Mouse (Mus musculus): ENCODE measurements around the gene Trat1.

DNA sequence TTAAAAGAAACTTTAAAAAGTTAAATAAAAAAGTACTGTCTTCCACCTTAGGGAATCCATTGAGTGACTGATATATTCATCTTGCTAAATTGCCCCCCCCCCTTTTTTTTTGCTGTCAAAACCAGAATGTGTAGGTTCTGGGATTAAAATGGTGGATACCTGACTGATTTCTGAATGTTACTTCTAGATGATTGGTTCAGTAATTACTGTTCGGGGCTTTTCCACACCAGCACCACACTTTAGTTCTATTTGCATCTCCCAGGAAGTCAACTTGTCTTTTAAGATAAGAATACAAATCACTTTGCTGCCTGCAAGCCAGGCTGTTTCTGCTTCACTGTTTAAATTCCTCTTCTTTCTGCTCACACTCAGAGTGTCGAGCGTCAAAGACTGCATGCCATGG is 26.5 kb upstream of the Trat1 start:
- TF ChIP-seq TAL1 (IDR thresholded peaks at IDR 0.05; ENCODE audit: low read length): no peak
- TF ChIP-seq GATA1 (IDR thresholded peaks at IDR 0.05; ENCODE audit: low read length): no peak
